Mouse (Mus musculus) megakaryocyte, embryonic 14.5 days (primary cell): ENCODE data around the gene Coa6. TPM values are rescaled to one million over a fixed set of nuclear protein-coding genes. Genes with fewer than 3 reads are reported as not detected.
"Not testable (repeated sequence)": the region's sequence is repeated elsewhere in the genome, so short reads cannot be mapped to it uniquely, and the experiment has no call there.

Experiments used
- H3K27me3 ChIP-seq: replicated peaks from 2 replicates; pipeline ENCODE3; 2012; ENCODE audit warnings: inconsistent platforms
- H3K36me3 ChIP-seq: replicated peaks from 2 replicates; pipeline ENCODE3; 2012; ENCODE audit warnings: low read length, inconsistent platforms, mixed read lengths
- H3K4me1 ChIP-seq: 2 replicates; pipeline ENCODE4 v1.6.1; 2012; ENCODE audit warnings: inconsistent platforms
- H3K4me3 ChIP-seq: replicated peaks from 2 replicates; pipeline ENCODE3; 2012; ENCODE audit warnings: moderate library complexity, mild to moderate bottlenecking, inconsistent platforms
- H3K9me3 ChIP-seq: 2 replicates; pipeline ENCODE4 v1.6.1; 2012; ENCODE audit warnings: inconsistent platforms
- FLI1 ChIP-seq: IDR thresholded peaks from 2 replicates; pipeline ENCODE4 v1.6.1; 2012; ENCODE audit warnings: low read length, inconsistent platforms, mixed read lengths
- GATA1 ChIP-seq: IDR thresholded peaks from 3 replicates; pipeline ENCODE4 v1.6.1; 2012; ENCODE audit warnings: mixed read lengths, low read length, inconsistent platforms, borderline replicate concordance
- polyA plus RNA-seq: library from polyadenylated mRNA; stranded (reverse); fragments of >175 nt; gene quantifications from 2 replicates; pipeline ENCODE4 v1.2.3, GENCODE M21; 2012; ENCODE audit warnings: low replicate concordance; ENCODE audit not compliant: insufficient read depth

Gene Coa6
- polyA plus RNA-seq, 1 experiment, result 62.1 TPM

- Histone ChIP-seq H3K4me1 (no peaks in the 10 kb centered on the region), H3K27me3 (peaks cover 2% of the 10 kb centered on the region), H3K4me3 (no peak overlapping the region), H3K36me3 (no peaks in the 10 kb centered on the region), H3K9me3 (no peaks in the 10 kb centered on the region)
- TF ChIP-seq FLI1 (no peak), GATA1 (no peak)
Observed at GRCm38 (mm10) chr8:126398349-126398748, 24.0 kb upstream of the Coa6 start.

- not testable (repeated sequence) for H3K4me3 ChIP-seq, H3K36me3 ChIP-seq, H3K9me3 ChIP-seq, H3K4me1 ChIP-seq, H3K27me3 ChIP-seq
Observed at GRCm38 (mm10) chr8:126404550-126404949, 17.8 kb upstream of the Coa6 start.

DNA sequence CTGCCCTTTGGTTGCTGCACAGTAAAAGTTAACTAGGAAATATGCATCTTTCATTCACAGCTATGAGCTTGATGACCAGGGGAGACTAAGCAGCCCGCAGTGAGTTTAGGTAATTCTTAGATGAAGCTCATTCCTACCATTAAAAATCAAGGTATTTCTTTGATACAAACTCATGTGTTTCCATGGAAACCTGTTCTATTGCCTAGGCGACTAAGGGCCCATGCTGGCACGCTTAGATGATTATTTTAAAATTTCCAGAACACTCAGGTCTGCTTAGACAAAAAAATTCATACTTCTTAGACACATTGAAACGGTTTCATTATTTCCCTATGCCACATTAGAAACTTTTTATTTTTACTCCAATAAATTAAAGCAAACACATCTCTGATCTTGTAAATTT lies 17.3 kb upstream of the Coa6 start:
- Histone ChIP-seq H3K9me3 (no peaks in the 10 kb centered on the region), H3K27me3 (no peaks in the 10 kb centered on the region), H3K36me3 (no peaks in the 10 kb centered on the region), H3K4me3 (no peak overlapping the region), H3K4me1 (no peaks in the 10 kb centered on the region)
- TF ChIP-seq FLI1 (no peak), GATA1 (no peak)

- no peaks in the 10 kb centered on the region for H3K9me3 ChIP-seq
Observed at GRCm38 (mm10) chr8:126420834-126421233, 1.5 kb upstream of the Coa6 start.

DNA sequence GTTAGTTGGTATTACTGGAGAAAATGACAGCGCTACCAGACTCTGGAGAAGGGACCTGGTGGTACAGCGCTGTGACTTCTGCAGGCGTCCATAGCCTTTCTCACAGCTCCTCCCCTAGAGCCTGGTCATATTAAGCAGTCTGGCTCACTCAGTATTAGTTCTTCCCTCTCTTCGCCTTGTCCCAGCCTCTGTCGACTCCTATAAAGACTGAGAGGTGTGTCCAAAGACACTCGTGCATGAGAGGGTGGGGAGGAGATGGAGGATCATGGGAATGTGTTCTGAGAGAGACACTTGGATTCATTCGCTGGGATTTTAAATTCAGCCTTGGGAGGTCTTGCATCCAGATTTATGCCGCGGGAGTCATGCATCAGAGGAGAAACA lies 595 bp downstream of the Coa6 start:
- H3K27me3 ChIP-seq, result no peaks in the 10 kb centered on the region
- H3K9me3 ChIP-seq, result no peaks in the 10 kb centered on the region
- TF ChIP-seq GATA1, result no peak
- H3K36me3 ChIP-seq, result peaks cover 44% of the 10 kb centered on the region
- peak overlapping the region; percentile 100 for H3K4me3 ChIP-seq
- peaks cover 38% of the 10 kb centered on the region for H3K4me1 ChIP-seq

More at GRCm38 (mm10) chr8:126420834-126421233, 1.5 kb upstream of the Coa6 start:
- Histone ChIP-seq H3K36me3 (peaks cover 23% of the 10 kb centered on the region), H3K27me3 (no peaks in the 10 kb centered on the region), H3K4me1 (peaks cover 38% of the 10 kb centered on the region), H3K4me3 (peak overlapping the region; percentile 53)
- no peak for TF ChIP-seq FLI1
- TF ChIP-seq GATA1, result no peak

- TF ChIP-seq GATA1 (no peak), FLI1 (no peak)
- Histone ChIP-seq H3K4me3 (no peak overlapping the region), H3K27me3 (no peaks in the 10 kb centered on the region), H3K36me3 (peaks cover 52% of the 10 kb centered on the region), H3K4me1 (peaks cover 38% of the 10 kb centered on the region), H3K9me3 (no peaks in the 10 kb centered on the region)
Observed at GRCm38 (mm10) chr8:126424163-126424562, 1.8 kb downstream of the Coa6 start.

DNA sequence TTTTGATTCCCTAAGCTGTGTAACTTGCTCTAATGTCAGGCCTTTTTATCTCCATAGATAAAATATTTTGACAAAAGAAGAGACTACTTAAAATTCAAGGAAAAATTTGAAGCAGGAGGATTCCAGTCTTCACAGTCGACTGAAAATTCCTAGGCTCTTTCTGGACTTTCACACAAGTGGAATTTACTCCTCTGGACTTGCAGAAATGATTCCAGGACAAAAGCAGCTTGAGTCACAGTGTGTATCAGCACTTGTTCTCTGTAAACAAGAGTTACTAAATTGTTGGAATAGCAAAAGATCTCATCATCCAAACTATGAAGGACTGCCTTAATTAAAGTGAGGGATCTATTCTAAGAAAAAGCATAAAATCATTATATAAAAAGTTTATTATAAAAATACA lies 2.6 kb downstream of the Coa6 start:
- Histone ChIP-seq H3K36me3 (peaks cover 59% of the 10 kb centered on the region), H3K9me3 (no peaks in the 10 kb centered on the region), H3K4me3 (no peak overlapping the region), H3K27me3 (no peaks in the 10 kb centered on the region), H3K4me1 (peaks cover 33% of the 10 kb centered on the region)
- TF ChIP-seq GATA1 (no peak), FLI1 (no peak)

- Histone ChIP-seq H3K9me3 (no peaks in the 10 kb centered on the region), H3K27me3 (no peaks in the 10 kb centered on the region), H3K4me1 (no peaks in the 10 kb centered on the region; the same call in 1 of the 2 replicates), H3K36me3 (peaks cover 97% of the 10 kb centered on the region), H3K4me3 (no peak overlapping the region)
- TF ChIP-seq GATA1, result no peak
- no peak for TF ChIP-seq FLI1
Observed at GRCm38 (mm10) chr8:126429635-126430034, 7.3 kb downstream of the Coa6 start.

DNA sequence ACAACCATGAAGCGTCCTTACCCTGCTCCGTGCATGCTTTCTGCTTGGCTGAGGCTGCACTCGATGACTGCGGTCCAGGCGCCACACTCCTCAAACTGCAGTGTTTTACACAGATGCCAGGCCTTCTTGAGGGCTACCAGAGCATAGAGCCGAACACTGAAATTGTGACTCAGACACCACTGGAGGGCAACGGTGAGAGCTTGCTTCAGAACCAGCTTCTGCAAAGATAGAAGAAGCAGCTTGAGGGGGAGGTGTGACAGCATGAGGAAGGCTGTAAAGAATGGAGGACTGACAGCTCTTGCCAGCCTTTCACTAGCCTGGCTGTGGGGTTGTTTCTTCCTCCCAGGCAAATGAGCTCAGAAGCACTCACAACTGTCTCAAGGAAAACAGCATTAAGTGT lies 11.5 kb downstream of the Coa6 start:
- Histone ChIP-seq H3K9me3 (peaks cover 7% of the 10 kb centered on the region), H3K27me3 (no peaks in the 10 kb centered on the region), H3K4me1 (0 out of 2 replicates have a peak, but pooled peaks cover 3% of the 10 kb centered on the region), H3K4me3 (no peak overlapping the region), H3K36me3 (peaks cover 93% of the 10 kb centered on the region)
- TF ChIP-seq GATA1 (no peak), FLI1 (no peak)

- Histone ChIP-seq H3K9me3 (peaks cover 7% of the 10 kb centered on the region), H3K36me3 (peaks cover 76% of the 10 kb centered on the region)
- TF ChIP-seq GATA1 (no peak), FLI1 (no peak)
Observed at GRCm38 (mm10) chr8:126438937-126439336, 16.6 kb downstream of the Coa6 start.

GRCm38 (mm10) chr8:126451158-126451557 lies 28.8 kb downstream of the Coa6 start:
- H3K27me3 ChIP-seq, result no peaks in the 10 kb centered on the region
- peaks cover 4% of the 10 kb centered on the region; the same call in 1 of the 2 replicates for H3K9me3 ChIP-seq
- peaks cover 99% of the 10 kb centered on the region for H3K36me3 ChIP-seq
- TF ChIP-seq FLI1 (no peak), GATA1 (no peak)
- H3K4me1 ChIP-seq, result no peaks in the 10 kb centered on the region
- no peak overlapping the region for H3K4me3 ChIP-seq

More at GRCm38 (mm10) chr8:126438937-126439336, 16.6 kb downstream of the Coa6 start:
- Histone ChIP-seq H3K27me3 (no peaks in the 10 kb centered on the region), H3K4me1 (peaks cover 6% of the 10 kb centered on the region; the same call in 1 of the 2 replicates), H3K4me3 (no peak overlapping the region)
